Mouse (Mus musculus) adrenal gland, postnatal 25 days (tissue): ENCODE measurements around the gene Ubap1l. TPM values are rescaled to one million over a fixed set of nuclear protein-coding genes. Genes with fewer than 3 reads are reported as not detected.

Source experiments
- DNase-seq: peaks from one replicate; pipeline ENCODE4 v3.0.0; 2021; ENCODE audit warnings: mixed read lengths
- total RNA-seq: library from RNA; stranded (reverse); gene quantifications from 2 replicates; pipeline ENCODE4 v1.2.3, GENCODE M21; 2021

Ubap1l gene
- total RNA-seq, 1 experiment from 2014 or later: not detected

DNA sequence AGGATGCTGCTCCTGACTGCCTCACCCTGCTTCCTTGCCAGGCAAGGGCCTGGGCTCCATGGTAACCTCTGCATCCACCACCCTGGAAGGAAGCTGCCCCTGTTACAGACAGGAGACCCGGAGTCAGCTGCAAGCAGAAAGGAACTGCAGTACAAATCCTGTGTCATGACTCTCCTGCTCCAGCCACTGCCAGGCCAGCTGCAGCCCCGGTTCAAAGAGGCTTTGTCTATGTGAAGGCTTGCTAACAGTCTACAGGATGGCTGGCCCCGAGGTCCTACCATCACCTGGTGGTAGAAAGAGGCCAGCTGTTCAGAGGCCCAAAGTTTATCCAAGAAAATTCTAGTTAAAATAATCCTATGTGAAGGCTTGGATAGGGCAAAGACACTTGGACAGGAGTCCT, 50.5 kb downstream of the Ubap1l start:
- no peak for DNase-seq

DNA sequence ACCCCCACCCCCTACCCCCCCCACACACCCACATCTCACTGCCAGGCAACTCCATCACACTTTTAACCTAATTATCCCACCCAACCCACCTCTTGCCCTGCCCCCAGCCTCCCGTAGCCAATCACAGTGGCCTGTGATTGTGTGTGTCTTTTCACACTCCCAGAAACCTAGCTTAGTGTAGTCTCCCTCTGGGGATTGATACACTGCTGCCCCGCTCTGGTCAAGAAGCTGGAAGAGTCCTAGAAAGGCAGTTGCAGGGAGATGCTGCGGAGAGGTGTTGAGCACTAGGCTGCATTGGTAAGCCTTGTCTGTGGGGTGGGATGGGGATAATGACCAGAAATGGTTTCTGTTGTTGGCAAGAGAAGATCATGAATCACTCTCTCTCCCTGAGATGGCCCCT, 56.9 kb downstream of the Ubap1l start:
- DNase-seq: no peak

DNA sequence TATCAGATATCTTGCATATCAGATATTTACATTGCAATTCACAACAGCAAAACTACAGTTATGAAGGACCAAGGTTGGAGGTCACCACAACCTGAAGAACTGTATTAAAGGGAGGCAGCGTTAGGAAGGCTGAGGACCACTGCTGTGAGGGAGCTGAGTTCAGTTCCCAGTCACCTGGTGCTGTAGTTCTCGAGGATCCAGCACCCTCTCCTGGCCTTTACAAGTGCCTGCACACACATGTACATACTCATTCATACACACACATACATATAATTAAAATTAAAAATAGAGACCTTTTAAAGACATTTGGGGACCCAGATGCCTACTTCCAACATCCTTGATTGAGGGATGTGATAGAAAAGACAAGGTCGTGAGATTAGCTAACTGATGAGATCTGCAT, 58.8 kb downstream of the Ubap1l start:
- DNase-seq: no peak

DNA sequence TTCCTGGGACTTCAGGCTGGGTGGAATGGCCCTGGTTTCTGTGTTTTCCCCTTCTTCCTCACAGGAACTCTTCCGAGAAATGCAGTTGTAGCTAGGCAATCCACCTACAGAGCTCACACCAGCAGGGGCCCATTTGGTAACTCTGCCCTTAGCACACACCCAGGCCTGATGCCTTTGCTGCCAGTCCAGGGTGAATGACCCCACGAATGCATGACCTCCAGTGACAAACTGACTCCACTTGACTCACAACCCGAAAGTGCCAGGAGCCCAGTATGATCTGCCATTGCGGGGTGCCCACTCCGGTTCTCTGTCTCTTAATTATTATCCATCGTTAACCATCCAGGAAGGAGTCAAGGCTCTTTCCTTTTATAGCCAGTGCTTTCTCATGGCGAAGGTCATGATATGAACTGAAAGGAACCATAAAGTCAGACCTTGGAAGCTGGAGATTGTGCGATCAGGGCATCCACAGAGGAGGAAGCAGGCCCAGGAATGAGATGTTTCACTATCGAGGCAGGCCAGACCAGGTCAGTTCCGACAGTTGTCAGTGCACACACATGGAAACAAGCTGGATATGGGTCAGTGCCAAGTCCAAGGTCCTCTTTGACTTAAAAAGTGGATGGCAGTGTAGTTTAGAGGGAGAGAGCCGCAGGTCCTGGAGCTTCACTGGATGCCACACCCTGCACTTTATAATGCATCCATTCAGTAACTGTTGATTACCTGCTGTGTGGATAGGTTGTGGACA, 62.1 kb downstream of the Ubap1l start, which contains the start of gene Slc51b:
Gene Slc51b (minus strand): TSS at position 196 of the 742 bp plus-strand sequence.
- DNase-seq: peak; percentile 29

DNA sequence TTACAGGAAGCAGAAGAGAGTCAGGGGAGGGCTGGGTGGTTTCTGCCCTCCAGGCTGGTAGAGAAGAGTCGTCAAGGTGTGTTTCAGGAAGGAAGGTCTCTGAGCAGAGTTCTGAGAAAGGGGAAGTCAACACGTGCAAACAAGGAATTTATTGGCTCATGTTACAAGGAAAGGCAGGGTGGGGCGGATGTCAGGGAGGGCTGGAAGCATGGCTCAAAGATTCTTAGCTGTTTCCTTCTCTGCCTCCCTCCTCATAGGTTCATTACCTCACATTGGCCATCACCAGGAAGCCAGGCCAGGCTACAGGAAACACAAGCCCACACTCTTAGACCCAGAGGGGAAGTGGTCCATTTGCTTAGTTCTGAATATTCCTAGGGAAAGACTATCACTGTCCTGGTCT, 63.6 kb downstream of the Ubap1l start:
- DNase-seq: no peak

DNA sequence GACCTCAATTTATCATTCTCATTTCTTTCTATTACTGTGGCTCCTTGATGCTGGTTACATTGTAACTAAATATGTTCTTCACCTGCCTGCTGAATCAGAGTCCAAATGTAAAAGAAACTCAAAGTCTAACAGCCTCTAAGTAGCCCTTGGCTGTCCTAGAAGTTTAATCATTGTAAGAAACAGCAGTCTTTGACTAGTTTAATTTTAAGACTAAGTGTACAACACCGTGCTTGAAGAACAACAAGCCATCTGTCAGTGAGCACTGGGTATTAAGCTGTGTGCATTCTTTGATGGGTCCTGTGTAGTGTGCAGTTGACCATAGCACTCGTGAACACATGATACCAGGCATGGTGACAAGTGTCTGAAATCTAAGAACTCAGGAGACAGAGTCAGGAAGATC, 66.7 kb downstream of the Ubap1l start:
- no peak for DNase-seq

DNA sequence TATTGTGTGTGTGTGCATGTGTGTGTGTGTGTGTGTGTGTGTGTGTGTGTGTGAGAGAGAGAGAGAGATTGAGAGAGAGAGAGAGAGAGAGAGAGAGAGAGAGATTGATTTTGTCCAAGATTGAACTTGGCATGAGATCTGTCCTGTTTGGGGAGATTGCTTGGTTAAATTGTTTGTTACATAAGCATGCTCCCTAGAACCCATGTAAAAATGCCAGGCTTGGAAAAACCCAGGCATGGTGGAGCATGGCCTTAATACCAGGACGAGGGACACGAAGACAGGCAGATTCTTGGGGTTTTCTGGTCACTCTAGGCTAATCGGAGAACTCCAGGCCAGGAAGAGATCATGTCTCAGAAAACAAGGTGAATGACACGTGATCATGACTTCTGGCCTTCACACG, 67.2 kb downstream of the Ubap1l start:
- no peak for DNase-seq

Other genes starting within 250 kb of the Ubap1l start
- 1.2 and 1.3 TPM in 2 replicates for gene Igdcc3, start 219.9 kb upstream of the Ubap1l start, total RNA-seq
- 26.8 and 26.9 TPM in 2 replicates for gene Parp16, start 165.7 kb upstream of the Ubap1l start, total RNA-seq
- gene Cilp, start 95.9 kb upstream of the Ubap1l start, total RNA-seq: 4.0 and 4.3 TPM in 2 replicates
- gene Clpx, start 66.8 kb upstream of the Ubap1l start, total RNA-seq: 57.3 and 57.5 TPM in 2 replicates
- 16.1 and 19.0 TPM in 2 replicates for gene Pdcd7, start 14.9 kb upstream of the Ubap1l start, total RNA-seq
- gene Kbtbd13, start 30.6 kb downstream of the Ubap1l start, total RNA-seq: 0.43 TPM in 1 of 2 replicates, not detected in the other
- 9.6 and 15.9 TPM in 2 replicates for gene Rasl12, start 37.5 kb downstream of the Ubap1l start, total RNA-seq
- gene Slc51b, start 61.9 kb downstream of the Ubap1l start, total RNA-seq: not detected in 2 replicates
- 16.9 and 20.1 TPM in 2 replicates for gene Mtfmt, start 74.7 kb downstream of the Ubap1l start, total RNA-seq
- 42.3 and 54.8 TPM in 2 replicates for gene Spg21, start 99.9 kb downstream of the Ubap1l start, total RNA-seq
- gene Ankdd1a, start 159.2 kb downstream of the Ubap1l start, total RNA-seq: 2.1 and 3.5 TPM in 2 replicates
- 58.2 and 64.5 TPM in 2 replicates for gene Plekho2, start 219.0 kb downstream of the Ubap1l start, total RNA-seq
- 1.1 and 1.6 TPM in 2 replicates for gene Pif1, start 226.1 kb downstream of the Ubap1l start, total RNA-seq